Mouse (Mus musculus): ENCODE results near the gene Tmem245.

DNA sequence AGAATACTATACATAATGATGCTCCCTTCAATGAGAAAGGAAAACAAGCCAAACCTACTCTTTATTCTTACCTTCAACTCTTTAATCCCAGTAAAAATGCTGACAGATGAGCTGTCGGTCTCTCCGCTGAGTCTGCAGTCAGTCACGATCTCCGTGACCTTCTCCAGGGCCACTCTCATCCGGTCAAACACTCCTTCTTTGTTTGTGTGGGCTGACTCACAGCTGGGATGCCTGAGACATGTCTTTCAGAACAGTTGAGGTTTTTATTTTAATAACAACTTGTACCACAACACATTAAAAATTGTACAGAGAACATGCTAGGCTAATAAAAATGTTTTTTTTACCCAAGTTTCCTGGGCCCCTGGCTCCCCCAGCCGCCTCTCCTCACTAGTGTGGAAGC lies 109.6 kb downstream of the Tmem245 start:
- TF ChIP-seq EP300 (IDR thresholded peaks at IDR 0.05; ENCODE audit: low read depth) (no peak), CTCF (IDR thresholded peaks at IDR 0.05; ENCODE audit: low read depth) (no peak)
